In genomic region chr17:62765165-62765564, GRCm38 (mm10) we compare ENCODE assay signal across 21 mouse cellular contexts.
"Had no signal": no experiment of that assay in that cellular context is flagged by ENCODE, and none has a peak within 500 bp of the region (broad histone marks: within the 10 kb centered on the region; RNA-seq: fewer than 3 reads in every experiment).

No protein-coding gene starts in this region.

- H3K27ac ChIP-seq: lung, embryonic 15.5 days; macrophage; midbrain, embryonic 13.5 days; midbrain, embryonic 15.5 days; neural tube, embryonic 13.5 days; neural tube, embryonic 15.5 days; stomach, embryonic 15.5 days; stomach, postnatal 0 days had no signal

- H3K36me3 ChIP-seq: lung, embryonic 15.5 days; midbrain, embryonic 13.5 days; midbrain, embryonic 15.5 days; neural tube, embryonic 13.5 days; neural tube, embryonic 15.5 days; stomach, embryonic 15.5 days had no signal

- H3K27me3 ChIP-seq: lung, embryonic 15.5 days; megakaryocyte, embryonic 14.5 days; midbrain, embryonic 13.5 days; midbrain, embryonic 15.5 days; neural tube, embryonic 13.5 days; neural tube, embryonic 15.5 days; stomach, embryonic 15.5 days had no signal

- H3K4me2 ChIP-seq: lung, embryonic 15.5 days; midbrain, embryonic 11.5 days; midbrain, embryonic 13.5 days; midbrain, embryonic 15.5 days; neural tube, embryonic 13.5 days; neural tube, embryonic 15.5 days; stomach, embryonic 15.5 days had no signal

- ATAC-seq: liver, postnatal 0 days; lung, postnatal 0 days; midbrain, embryonic 13.5 days; midbrain, embryonic 15.5 days had no signal

- H3K4me1 ChIP-seq: megakaryocyte, embryonic 14.5 days; stomach, embryonic 15.5 days had no signal

- H3K4me3 ChIP-seq: lung, embryonic 15.5 days; megakaryocyte, embryonic 14.5 days; midbrain, embryonic 13.5 days; midbrain, embryonic 15.5 days; neural tube, embryonic 13.5 days; neural tube, embryonic 15.5 days; stomach, embryonic 15.5 days had no signal

- H3K9ac ChIP-seq: liver, postnatal 0 days; lung, embryonic 15.5 days; midbrain, embryonic 13.5 days; midbrain, embryonic 15.5 days; neural tube, embryonic 13.5 days; neural tube, embryonic 15.5 days; stomach, embryonic 15.5 days had no signal

- DNase-seq: liver, postnatal 0 days; lung, adult 2 months; lung, postnatal 14 days; lung, postnatal 36 days; retina, postnatal 1 day; right cerebral cortex, adult 18-20 months; right cerebral cortex, postnatal 25 days; thymus, adult 2 months; thymus, postnatal 25 days; thymus, postnatal 4 days had no signal

- H3K9me3 ChIP-seq: lung, embryonic 15.5 days; midbrain, embryonic 13.5 days; midbrain, embryonic 15.5 days; neural tube, embryonic 13.5 days; neural tube, embryonic 15.5 days; stomach, embryonic 15.5 days had no signal
